Mouse (Mus musculus) G1E (cell line): ENCODE measurements around the gene Fam205a1. TPM values are rescaled to one million over a fixed set of nuclear protein-coding genes. Genes with fewer than 3 reads are reported as not detected.
"Not testable (repeated sequence)": the region's sequence is repeated elsewhere in the genome, so short reads cannot be mapped to it uniquely, and the experiment has no call there.

Experiments used
- ATAC-seq: 2 replicates; pipeline ENCODE4 v1.8.0; 2016; ENCODE audit warnings: mild to moderate bottlenecking; ENCODE audit not compliant: insufficient number of reproducible peaks, poor library complexity, low FRiP score, severe bottlenecking; ENCODE audit errors: extremely low read depth
- DNase-seq: peaks from one replicate; pipeline ENCODE4 v3.0.0; 2012; ENCODE audit warnings: low spot score
- H3K27me3 ChIP-seq: 2 replicates; pipeline ENCODE4 v1.6.1; 2012; ENCODE audit warnings: mild to moderate bottlenecking, low read length, inconsistent platforms; ENCODE audit not compliant: insufficient read depth
- H3K36me3 ChIP-seq: replicated peaks from 2 replicates; pipeline ENCODE3; 2012; ENCODE audit warnings: mild to moderate bottlenecking, inconsistent platforms
- H3K4me1 ChIP-seq: 2 replicates; pipeline ENCODE4 v1.6.1; 2012; ENCODE audit warnings: low read depth, low read length, inconsistent platforms, mixed read lengths; ENCODE audit not compliant: insufficient read depth
- H3K4me3 ChIP-seq: 2 replicates; pipeline ENCODE4 v1.5.1; 2012; ENCODE audit warnings: low read depth, mild to moderate bottlenecking, inconsistent platforms, low read length, moderate library complexity, mixed read lengths
- H3K9me3 ChIP-seq: replicated peaks from 2 replicates; pipeline ENCODE4 v1.6.1; 2012; ENCODE audit warnings: inconsistent platforms
- CTCF ChIP-seq: IDR thresholded peaks from 2 replicates; pipeline ENCODE4 v1.5.1; 2012; ENCODE audit warnings: low read depth, low read length, inconsistent platforms, mixed read lengths
- GATA1 ChIP-seq: IDR thresholded peaks from 2 replicates; pipeline ENCODE4 v1.6.1; 2012; ENCODE audit warnings: borderline replicate concordance, low read length, inconsistent platforms, mixed read lengths
- GATA2 ChIP-seq: IDR thresholded peaks from 2 replicates; pipeline ENCODE4 v1.6.1; 2012; ENCODE audit warnings: low read depth, low read length, inconsistent platforms, borderline replicate concordance
- POLR2AphosphoS5 ChIP-seq: IDR thresholded peaks from 2 replicates; pipeline ENCODE4 v1.6.1; 2012; ENCODE audit warnings: low read depth, low read length, inconsistent platforms; ENCODE audit not compliant: insufficient replicate concordance
- TAL1 ChIP-seq: conservative IDR thresholded peaks from 2 replicates; pipeline ENCODE4 v1.6.1; 2012; ENCODE audit warnings: low read depth, low read length, inconsistent platforms, mixed read lengths
- polyA plus RNA-seq: library from polyadenylated mRNA; stranded (reverse); fragments of >175 nt; gene quantifications from 2 replicates; pipeline ENCODE4 v1.2.3, GENCODE M21; 2012
- total RNA-seq, 2 experiments: library from RNA; stranded (forward) in 1 of 2; stranded (reverse) in 1 of 2; fragments of 200-1000 nt in 1 of 2; fragments of >200 nt in 1 of 2; fragmentation: Nextera tagmentation in 1 of 2; gene quantifications; 2 replicates each; pipeline ENCODE4 v1.2.3; 2014 to 2017

The Fam205a1 gene
- total RNA-seq (2014; fragmentation: Nextera tagmentation) (11.5 and 14.5 TPM in 2 replicates), total RNA-seq (2017) (0.12 and 0.16 TPM in 2 replicates), polyA plus RNA-seq (0.10 and 0.14 TPM in 2 replicates)

- not testable (repeated sequence) for H3K4me3 ChIP-seq, H3K9me3 ChIP-seq, ATAC-seq, H3K36me3 ChIP-seq, DNase-seq, H3K27me3 ChIP-seq
- H3K4me1 ChIP-seq, result peaks cover 11% of the 10 kb centered on the region
Observed at GRCm38 (mm10) chr4:42853788-42854187, at the start of gene Fam205a1. Fam205a1 (minus strand) TSS chr4:42853888.

GRCm38 (mm10) chr4:42902730-42903129 lies 49.0 kb upstream of the Fam205a1 start:
- TF ChIP-seq TAL1 (no peak), CTCF (no peak), GATA2 (no peak), POLR2AphosphoS5 (no peak), GATA1 (no peak)
- H3K4me1 ChIP-seq, result peaks cover 29% of the 10 kb centered on the region
- H3K9me3 ChIP-seq, result no peaks in the 10 kb centered on the region
- H3K36me3 ChIP-seq, result no peaks in the 10 kb centered on the region
- no peaks in the 10 kb centered on the region; the same call in none of the 2 replicates for H3K27me3 ChIP-seq
- DNase-seq, result no peak
- no peak overlapping the region for H3K4me3 ChIP-seq
- no peak for ATAC-seq

GRCm38 (mm10) chr4:42902174-42902573 lies 48.5 kb upstream of the Fam205a1 start:
- TF ChIP-seq CTCF (peak; percentile 79), POLR2AphosphoS5 (no peak)
- H3K27me3 ChIP-seq, result no peaks in the 10 kb centered on the region; the same call in none of the 2 replicates
- no peak overlapping the region for H3K4me3 ChIP-seq
- ATAC-seq, result no peak
- peaks cover 29% of the 10 kb centered on the region for H3K4me1 ChIP-seq
- no peaks in the 10 kb centered on the region for H3K9me3 ChIP-seq
- no peaks in the 10 kb centered on the region for H3K36me3 ChIP-seq
- DNase-seq, result no peak

- no peak for DNase-seq
- no peaks in the 10 kb centered on the region for H3K9me3 ChIP-seq
- H3K4me3 ChIP-seq, result no peak overlapping the region
- peaks cover 29% of the 10 kb centered on the region for H3K4me1 ChIP-seq
- H3K36me3 ChIP-seq, result no peaks in the 10 kb centered on the region
- no peak for ATAC-seq
- TF ChIP-seq TAL1, result no peak
- TF ChIP-seq CTCF, result no peak
- TF ChIP-seq GATA2, result no peak
- no peak for TF ChIP-seq GATA1
- TF ChIP-seq POLR2AphosphoS5, result no peak
- no peaks in the 10 kb centered on the region; the same call in none of the 2 replicates for H3K27me3 ChIP-seq
Observed at GRCm38 (mm10) chr4:42900878-42901277, 47.2 kb upstream of the Fam205a1 start.

GRCm38 (mm10) chr4:42898914-42899313 lies 45.2 kb upstream of the Fam205a1 start:
- H3K36me3 ChIP-seq, result no peaks in the 10 kb centered on the region
- DNase-seq, result no peak
- no peaks in the 10 kb centered on the region for H3K9me3 ChIP-seq
- peaks cover 28% of the 10 kb centered on the region for H3K4me1 ChIP-seq
- no peak overlapping the region for H3K4me3 ChIP-seq
- TF ChIP-seq TAL1 (no peak), GATA1 (no peak), POLR2AphosphoS5 (no peak), GATA2 (no peak), CTCF (no peak)
- no peaks in the 10 kb centered on the region; the same call in none of the 2 replicates for H3K27me3 ChIP-seq
- no peak for ATAC-seq

GRCm38 (mm10) chr4:42895118-42895517 lies 41.4 kb upstream of the Fam205a1 start:
- DNase-seq, result no peak
- ATAC-seq, result no peak
- TF ChIP-seq GATA1 (no peak), CTCF (no peak), POLR2AphosphoS5 (no peak), GATA2 (no peak), TAL1 (no peak)

GRCm38 (mm10) chr4:42891176-42891575 lies 37.5 kb upstream of the Fam205a1 start:
- H3K9me3 ChIP-seq, result no peaks in the 10 kb centered on the region
- no peak for DNase-seq
- H3K27me3 ChIP-seq, result no peaks in the 10 kb centered on the region
- no peak for ATAC-seq
- H3K4me1 ChIP-seq, result peaks cover 10% of the 10 kb centered on the region; the same call in 1 of the 2 replicates
- no peak for TF ChIP-seq TAL1
- no peak for TF ChIP-seq CTCF
- no peak for TF ChIP-seq GATA2
- TF ChIP-seq GATA1, result no peak
- H3K36me3 ChIP-seq, result no peaks in the 10 kb centered on the region
- H3K4me3 ChIP-seq, result no peak overlapping the region

More at GRCm38 (mm10) chr4:42895118-42895517, 41.4 kb upstream of the Fam205a1 start:
- H3K36me3 ChIP-seq, result no peaks in the 10 kb centered on the region
- no peaks in the 10 kb centered on the region; the same call in 1 of the 2 replicates for H3K27me3 ChIP-seq
- no peaks in the 10 kb centered on the region for H3K9me3 ChIP-seq
- H3K4me3 ChIP-seq, result no peak overlapping the region
- peaks cover 10% of the 10 kb centered on the region; the same call in 1 of the 2 replicates for H3K4me1 ChIP-seq
